Mouse (Mus musculus) liver, postnatal 0 days (tissue): Measurements from ENCODE around the gene Foxn3. TPM values are rescaled to one million over a fixed set of nuclear protein-coding genes. Genes with fewer than 3 reads are reported as not detected.

Experiments
- ATAC-seq: fragments of 200-750 bp; cut with Nextera tagmentation; 2 replicates; pipeline ENCODE4 v1.8.0; 2017; ENCODE audit warnings: mild to moderate bottlenecking, moderate library complexity
- DNase-seq: peaks from one replicate; pipeline ENCODE4 v3.0.0-alpha.2; 2016
- H3K27ac ChIP-seq: fragments of 300-500 bp; sonication (generic); 2 replicates; pipeline ENCODE4 v1.5.1; 2014; ENCODE audit warnings: antibody characterized with exemption, moderate library complexity, mild to moderate bottlenecking, low read depth
- H3K27me3 ChIP-seq: fragments of 300-500 bp; sonication (generic); 2 replicates; pipeline ENCODE4 v1.6.1; 2014; ENCODE audit warnings: low read length, control low read depth, mixed read lengths; ENCODE audit not compliant: insufficient read depth
- H3K36me3 ChIP-seq: fragments of 300-500 bp; sonication (generic); replicated peaks from 2 replicates; pipeline ENCODE4 v1.6.1; 2014; ENCODE audit warnings: mild to moderate bottlenecking, control low read depth, low read length, moderate library complexity, mixed read lengths; ENCODE audit not compliant: insufficient read depth
- H3K4me1 ChIP-seq: fragments of 300-500 bp; sonication (generic); 2 replicates; pipeline ENCODE4 v1.6.1; 2014; ENCODE audit warnings: antibody characterized with exemption, mild to moderate bottlenecking, control low read depth; ENCODE audit not compliant: insufficient read depth
- H3K4me2 ChIP-seq: fragments of 300-500 bp; sonication (generic); 2 replicates; pipeline ENCODE4 v1.6.1; 2014; ENCODE audit warnings: low read depth, mild to moderate bottlenecking, low read length, moderate library complexity, mixed read lengths
- H3K4me3 ChIP-seq: fragments of 300-500 bp; sonication (generic); 2 replicates; pipeline ENCODE4 v1.5.1; 2014; ENCODE audit warnings: low read depth, low read length
- H3K9ac ChIP-seq: fragments of 300-500 bp; sonication (generic); replicated peaks from 2 replicates; pipeline ENCODE4 v1.6.1; 2014; ENCODE audit warnings: mild to moderate bottlenecking, moderate library complexity
- H3K9me3 ChIP-seq: fragments of 300-500 bp; sonication (generic); 2 replicates; pipeline ENCODE4 v1.6.1; 2016; ENCODE audit warnings: mild to moderate bottlenecking, control low read depth, low read length, mixed read lengths
- CTCF ChIP-seq: sonication (generic); IDR thresholded peaks from 2 replicates; pipeline ENCODE4 v1.5.1; 2016; ENCODE audit warnings: antibody characterized with exemption, low read depth
- EP300 ChIP-seq: IDR thresholded peaks from 2 replicates; pipeline ENCODE4 v1.6.1; 2016; ENCODE audit warnings: antibody characterized with exemption, low read depth, mild to moderate bottlenecking
- WGBS: fragments of 180-500 bp; shearing (Covaris S2); extraction: QIAGEN DNeasy Blood & Tissue Kit; methylation state at CpG from one replicate; pipeline ENCODE4 v1.1.7; 2014; ENCODE audit not compliant: insufficient replicate concordance; 5-methylcytosine and 5-hydroxymethylcytosine counted together
- polyA plus RNA-seq: library from polyadenylated mRNA; unstranded; fragments of >200 nt; fragmentation: Nextera tagmentation; extraction: Ambion mirVana; gene quantifications from 2 replicates; pipeline ENCODE4 v1.2.1, GENCODE M21; 2015

The Foxn3 gene
- polyA plus RNA-seq, 1 experiment from 2014 or later: 31.2 TPM

DNA sequence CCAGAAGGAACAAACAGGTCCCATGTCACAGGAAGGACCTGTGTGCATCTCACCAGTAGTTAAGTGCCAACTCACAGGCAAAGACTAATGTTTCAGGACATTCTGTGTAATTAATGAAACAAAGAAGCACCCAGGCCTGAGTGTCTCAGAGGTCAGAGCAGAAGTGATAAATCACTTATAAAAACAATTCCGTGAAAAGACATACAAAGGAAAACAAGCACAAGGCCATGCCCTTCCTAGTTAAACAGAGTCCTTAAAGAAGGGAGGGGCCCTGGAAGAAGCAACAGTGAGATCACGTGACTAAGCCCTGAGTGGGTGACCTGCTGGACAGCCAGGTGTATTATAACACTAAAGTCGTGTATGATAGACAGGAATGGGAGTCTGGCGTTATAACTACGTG, 191.9 kb downstream of the Foxn3 start:
- no peak overlapping the region for H3K9ac ChIP-seq
- H3K27ac ChIP-seq: no peak overlapping the region
- H3K36me3 ChIP-seq: no peaks in the 10 kb centered on the region
- H3K4me1 ChIP-seq: peaks cover 7% of the 10 kb centered on the region
- H3K4me3 ChIP-seq: no peak overlapping the region
- no peaks in the 10 kb centered on the region for H3K9me3 ChIP-seq
- H3K4me2 ChIP-seq: no peak overlapping the region
- no peak for DNase-seq
- TF ChIP-seq CTCF: no peak
- 48% methylated on average over 5 of the region's 5 CpGs for WGBS
- ATAC-seq: no peak
- no peaks in the 10 kb centered on the region for H3K27me3 ChIP-seq

DNA sequence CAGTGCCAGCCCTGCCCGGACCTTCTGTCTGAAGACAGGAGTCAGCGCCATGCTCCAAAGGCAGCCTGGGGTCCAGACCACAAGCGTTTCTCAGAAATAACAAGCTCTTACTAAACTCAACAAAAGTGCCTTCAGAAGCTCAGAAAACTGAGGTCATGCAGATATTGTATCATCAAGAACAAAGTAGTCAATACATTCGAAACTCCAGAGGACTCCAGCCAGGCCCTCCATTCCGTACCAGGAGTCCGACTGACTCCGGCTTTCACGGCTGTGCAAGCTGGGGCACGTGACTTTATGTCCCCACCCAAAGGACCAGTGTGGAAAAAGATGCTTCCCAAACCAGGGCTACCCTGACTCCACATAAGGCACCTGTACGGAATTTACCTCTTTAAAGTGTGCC, 195.1 kb downstream of the Foxn3 start:
- Histone ChIP-seq H3K27ac (no peak overlapping the region), H3K4me2 (no peak overlapping the region), H3K27me3 (no peaks in the 10 kb centered on the region), H3K4me3 (no peak overlapping the region), H3K36me3 (no peaks in the 10 kb centered on the region), H3K4me1 (peaks cover 9% of the 10 kb centered on the region), H3K9me3 (no peaks in the 10 kb centered on the region), H3K9ac (no peak overlapping the region)
- no peak for TF ChIP-seq CTCF
- no peak for TF ChIP-seq EP300
- 89% methylated on average over 10 of the region's 10 CpGs for WGBS
- no peak for ATAC-seq
- no peak for DNase-seq

DNA sequence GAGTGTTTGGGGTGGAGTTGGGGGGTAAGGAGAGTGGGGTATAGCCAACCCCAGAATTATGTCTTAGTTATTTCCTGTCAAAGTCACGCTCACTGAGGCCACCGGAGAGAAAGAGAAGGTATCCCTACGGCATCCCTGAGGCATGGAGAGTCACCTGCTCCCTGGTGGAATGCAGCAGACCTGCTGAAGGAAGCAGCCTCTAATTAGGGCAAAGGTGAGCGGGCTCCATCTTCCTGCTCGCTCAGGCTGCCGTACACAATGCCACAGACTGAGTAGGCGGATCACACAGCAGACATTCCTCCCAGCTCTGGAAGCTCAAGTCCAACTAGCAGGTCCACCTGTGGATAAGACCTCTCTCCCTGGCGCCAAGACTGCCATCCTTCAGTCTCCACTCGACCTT, 197.4 kb downstream of the Foxn3 start:
- 85% methylated on average over 9 of the region's 9 CpGs for WGBS
- TF ChIP-seq EP300 (no peak), CTCF (no peak)
- no peak overlapping the region for H3K4me2 ChIP-seq

DNA sequence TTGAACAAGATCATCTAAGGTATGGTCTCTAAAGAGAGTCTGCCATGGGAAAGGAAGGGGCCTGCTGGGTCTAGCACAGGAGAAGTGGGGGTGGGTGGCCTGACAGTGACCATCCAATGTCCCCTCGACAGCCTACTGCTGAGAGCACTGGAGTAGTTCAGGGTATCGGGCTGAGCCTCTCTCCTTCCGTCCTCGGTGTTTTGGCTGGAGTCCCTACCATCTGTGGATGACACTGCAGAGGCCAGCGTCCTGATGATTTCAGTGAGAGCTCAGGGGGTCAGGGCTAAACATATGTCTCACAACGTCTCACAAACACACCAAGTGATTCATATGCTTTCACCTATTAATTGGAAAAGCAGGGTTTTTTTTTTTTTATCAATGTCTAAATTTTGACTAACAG, 199.2 kb downstream of the Foxn3 start:
- TF ChIP-seq EP300 (no peak), CTCF (no peak)
- no peak overlapping the region for H3K27ac ChIP-seq
- peaks cover 12% of the 10 kb centered on the region for H3K4me1 ChIP-seq
- no peaks in the 10 kb centered on the region for H3K9me3 ChIP-seq
- H3K36me3 ChIP-seq: no peaks in the 10 kb centered on the region
- no peak overlapping the region for H3K4me2 ChIP-seq
- H3K4me3 ChIP-seq: no peak overlapping the region
- DNase-seq: no peak
- H3K27me3 ChIP-seq: no peaks in the 10 kb centered on the region
- ATAC-seq: no peak
- H3K9ac ChIP-seq: no peak overlapping the region
- 79% methylated on average over 6 of the region's 6 CpGs for WGBS

More for the DNA sequence above, 197.4 kb downstream of the Foxn3 start:
- Histone ChIP-seq H3K4me1 (peaks cover 12% of the 10 kb centered on the region), H3K27ac (no peak overlapping the region), H3K4me3 (no peak overlapping the region), H3K9ac (no peak overlapping the region), H3K36me3 (no peaks in the 10 kb centered on the region), H3K9me3 (no peaks in the 10 kb centered on the region), H3K27me3 (no peaks in the 10 kb centered on the region)
- peak; percentile 22 for DNase-seq
- peak; percentile 44 for ATAC-seq

DNA sequence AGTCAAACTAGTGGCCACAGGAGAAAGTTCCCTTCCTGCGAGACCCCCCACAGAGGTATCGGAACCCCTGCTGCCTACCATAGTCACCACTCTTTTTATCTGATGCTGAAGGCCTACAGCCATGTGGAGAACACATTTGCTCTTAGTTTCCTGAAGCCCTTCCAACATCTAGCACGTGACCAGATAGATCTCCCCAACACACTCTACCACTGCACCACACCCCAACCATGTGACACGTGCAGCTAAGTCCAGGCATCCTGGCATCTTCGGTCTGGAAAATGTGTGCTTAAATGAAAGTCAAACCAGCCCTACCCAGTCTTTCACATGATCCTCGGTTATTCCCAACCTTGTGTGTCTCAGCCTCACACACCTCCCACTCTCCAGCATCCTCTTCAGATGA, 200.4 kb downstream of the Foxn3 start:
- ATAC-seq (peak; percentile 45; the same call in 1 of the 2 replicates), DNase-seq (no peak)
- no peak overlapping the region for H3K9ac ChIP-seq
- H3K27me3 ChIP-seq: no peaks in the 10 kb centered on the region
- no peaks in the 10 kb centered on the region for H3K36me3 ChIP-seq
- TF ChIP-seq CTCF: no peak
- TF ChIP-seq EP300: no peak
- H3K9me3 ChIP-seq: no peaks in the 10 kb centered on the region
- no peak overlapping the region for H3K4me2 ChIP-seq
- H3K4me1 ChIP-seq: peaks cover 9% of the 10 kb centered on the region
- H3K27ac ChIP-seq: no peak overlapping the region
- WGBS: 77% methylated on average over 6 of the region's 6 CpGs
- no peak overlapping the region for H3K4me3 ChIP-seq

DNA sequence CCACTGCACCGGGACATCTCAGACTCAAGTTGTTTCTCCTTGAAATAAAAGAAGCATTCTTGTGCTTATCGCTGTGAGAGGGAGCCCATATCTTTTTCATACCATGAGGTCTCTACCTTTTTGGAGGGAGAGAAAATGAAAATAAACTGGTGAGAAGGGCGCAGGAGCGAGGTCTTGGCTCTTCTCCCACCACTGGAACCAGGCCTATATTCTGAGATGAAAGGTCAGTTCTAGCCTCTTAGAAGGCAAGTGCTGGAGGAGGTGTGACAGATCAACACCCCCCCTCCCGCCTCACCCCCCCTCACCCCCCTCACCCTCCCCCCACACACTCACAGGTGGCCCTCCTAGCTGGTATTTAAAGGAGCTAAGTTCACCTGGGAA, 201.6 kb downstream of the Foxn3 start:
- Histone ChIP-seq H3K27me3 (no peaks in the 10 kb centered on the region), H3K4me3 (no peak overlapping the region), H3K4me2 (no peak overlapping the region), H3K9ac (no peak overlapping the region), H3K27ac (no peak overlapping the region), H3K4me1 (peaks cover 9% of the 10 kb centered on the region), H3K36me3 (no peaks in the 10 kb centered on the region), H3K9me3 (no peaks in the 10 kb centered on the region)
- WGBS: 73% methylated on average over 5 of the region's 5 CpGs
- no peak for DNase-seq
- TF ChIP-seq EP300: no peak
- no peak for TF ChIP-seq CTCF
- ATAC-seq: no peak

DNA sequence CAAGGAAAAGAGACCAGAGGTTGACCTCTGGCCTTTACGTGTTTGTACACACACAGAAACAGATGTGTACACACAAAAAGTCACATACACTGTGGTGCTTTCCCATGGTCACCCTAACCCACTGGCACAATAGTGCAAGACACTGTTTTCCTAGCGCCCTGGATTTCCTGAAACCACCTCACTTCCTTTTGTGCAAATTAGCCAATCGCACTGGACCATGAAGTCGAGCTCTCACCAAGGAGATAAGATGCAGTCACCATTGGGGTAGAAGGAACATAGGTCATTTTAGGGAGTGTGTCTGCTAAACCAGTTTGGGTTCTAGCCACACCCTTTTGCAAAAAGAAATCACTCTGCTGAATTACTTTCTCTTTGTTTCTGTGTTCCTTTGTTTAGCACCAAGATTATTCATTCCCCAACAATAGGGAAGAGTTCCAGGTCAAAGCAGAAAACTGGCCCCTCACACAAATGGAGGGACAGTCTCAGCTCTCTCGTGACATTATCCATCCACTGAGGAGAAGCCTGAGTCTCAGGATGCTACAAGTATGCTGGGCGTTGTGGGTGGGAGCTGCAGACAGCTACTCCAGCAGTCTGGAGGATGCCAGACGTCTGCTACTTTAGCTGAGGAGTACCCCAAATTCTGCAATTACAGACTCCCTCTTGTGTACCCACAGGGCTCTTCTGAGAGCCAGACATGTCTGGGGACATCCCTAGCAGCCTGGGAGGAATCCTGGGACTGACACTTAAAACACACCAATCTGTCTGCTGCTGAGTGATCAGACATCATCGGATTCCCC, 202.2 kb downstream of the Foxn3 start:
- no peak for DNase-seq
- H3K27ac ChIP-seq: no peak overlapping the region

More for the DNA sequence above, 202.2 kb downstream of the Foxn3 start:
- peaks cover 9% of the 10 kb centered on the region for H3K4me1 ChIP-seq
- H3K9ac ChIP-seq: no peak overlapping the region
- H3K4me2 ChIP-seq: no peak overlapping the region
- H3K9me3 ChIP-seq: no peaks in the 10 kb centered on the region
- no peak overlapping the region for H3K4me3 ChIP-seq
- no peaks in the 10 kb centered on the region for H3K27me3 ChIP-seq
- 68% methylated on average over 8 of the region's 8 CpGs for WGBS
- no peak for ATAC-seq
- H3K36me3 ChIP-seq: no peaks in the 10 kb centered on the region
- TF ChIP-seq CTCF (no peak), EP300 (no peak)
